Mouse (Mus musculus): ENCODE data around the gene Nrip2.

DNA sequence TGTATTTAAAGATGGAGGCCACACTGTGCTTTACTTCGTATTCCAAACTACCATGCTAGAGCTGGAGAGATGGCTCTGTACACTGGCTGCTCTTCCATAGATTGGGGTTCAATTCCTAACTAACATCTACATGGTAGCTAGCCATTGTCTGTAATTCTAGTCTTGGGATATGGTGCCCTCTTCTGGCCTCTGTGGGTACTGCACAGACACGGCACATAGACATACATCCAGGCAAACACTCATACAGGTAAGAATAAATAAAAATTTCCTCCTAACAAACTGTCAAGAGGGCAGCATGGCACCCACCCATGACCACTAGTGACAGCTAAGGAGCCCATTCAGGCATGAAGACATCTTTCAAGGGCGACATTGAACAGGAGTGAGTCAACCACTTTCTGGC is 12.0 kb downstream of the Nrip2 start:
- TF ChIP-seq EP300 (IDR thresholded peaks at IDR 0.05; ENCODE audit: low read depth), result no peak
- peak; percentile 96 for TF ChIP-seq CTCF (IDR thresholded peaks at IDR 0.05; ENCODE audit: low read depth)
